Mouse (Mus musculus): Measurements from ENCODE around the gene Cacnb4. TPM values are rescaled to one million over a fixed set of nuclear protein-coding genes. Genes with fewer than 3 reads are reported as not detected.

The Cacnb4 gene
- polyA plus RNA-seq, 1 experiment = 0.06 TPM

GRCm38 (mm10) chr2:52563277-52563676 is 113.4 kb downstream of the Cacnb4 start:
- H3K27me3 ChIP-seq (ENCODE audit: control insufficient read depth, insufficient read depth, low read length) = no peaks in the 10 kb centered on the region
- DNase-seq (ENCODE audit: low read depth in 1 of 2, low spot score in 2 of 2) = no peak
- no peaks in the 10 kb centered on the region for H3K4me1 ChIP-seq (ENCODE audit: control insufficient read depth, insufficient read depth, insufficient read length)
- 97% methylated on average over 5 of the region's 5 CpGs for WGBS
- H3K27ac ChIP-seq (ENCODE audit: insufficient read depth, low read length) = no peak overlapping the region
- TF ChIP-seq CTCF (IDR thresholded peaks at IDR 0.05; ENCODE audit: extremely low read depth, insufficient read depth, insufficient read length, insufficient replicate concordance) (no peak), POLR2A (IDR thresholded peaks at IDR 0.05; ENCODE audit: low read depth, low read length) (no peak)
- no peak overlapping the region for H3K4me3 ChIP-seq (ENCODE audit: extremely low read depth, insufficient read depth, insufficient read length)
- no peaks in the 10 kb centered on the region for H3K36me3 ChIP-seq (ENCODE audit: control insufficient read depth, insufficient read depth, low read length)

DNA sequence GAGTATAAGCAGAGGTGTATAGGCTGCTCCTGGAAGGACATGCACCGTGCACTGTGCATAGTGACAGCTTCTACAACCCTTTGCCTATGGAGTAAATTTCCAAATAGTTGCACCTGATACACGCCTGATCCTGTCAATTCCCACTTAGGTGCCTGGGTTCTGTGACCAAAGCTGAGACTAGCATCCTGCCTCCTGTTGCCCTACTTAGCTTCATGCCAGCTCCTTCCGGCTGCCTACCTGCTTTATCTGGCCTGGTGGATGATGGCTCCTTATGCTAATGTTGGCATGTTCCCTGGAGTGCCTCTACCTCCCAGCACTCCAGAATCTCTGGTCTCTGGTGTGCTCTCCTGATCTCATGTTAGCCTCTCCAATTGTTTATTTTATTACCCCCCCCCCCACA is 114.3 kb downstream of the Cacnb4 start:
- TF ChIP-seq POLR2A (IDR thresholded peaks at IDR 0.05; ENCODE audit: low read depth, low read length) (no peak), CTCF (IDR thresholded peaks at IDR 0.05; ENCODE audit: extremely low read depth, insufficient read depth, insufficient read length, insufficient replicate concordance) (no peak)
- Histone ChIP-seq H3K4me1 (ENCODE audit: control insufficient read depth, insufficient read depth, insufficient read length) (no peaks in the 10 kb centered on the region), H3K36me3 (ENCODE audit: control insufficient read depth, insufficient read depth, low read length) (no peaks in the 10 kb centered on the region), H3K27ac (ENCODE audit: insufficient read depth, low read length) (no peak overlapping the region), H3K27me3 (ENCODE audit: control insufficient read depth, insufficient read depth, low read length) (no peaks in the 10 kb centered on the region), H3K4me3 (ENCODE audit: extremely low read depth, insufficient read depth, insufficient read length) (no peak overlapping the region)
- DNase-seq (ENCODE audit: low read depth in 1 of 2, low spot score in 2 of 2) = no peak
- WGBS = 87% methylated on average over 3 of the region's 3 CpGs

DNA sequence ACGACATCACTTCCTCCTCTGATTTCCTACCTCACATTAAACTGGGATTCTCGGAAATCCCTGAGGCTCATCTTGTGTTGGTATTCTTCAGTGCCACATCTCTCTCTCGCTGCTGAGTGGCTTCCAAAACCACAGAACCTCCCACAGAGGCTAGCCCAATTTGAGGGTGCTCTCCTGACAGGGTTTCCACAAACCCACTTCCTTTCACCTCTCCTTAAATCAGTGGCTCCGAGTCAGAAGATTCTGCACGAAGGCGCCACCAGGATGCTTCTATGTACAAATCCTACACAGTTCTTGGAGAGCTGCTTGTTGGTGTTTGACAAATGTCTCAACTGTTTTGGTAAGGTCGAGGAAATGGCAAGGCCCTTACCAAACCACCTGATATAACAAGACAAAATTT is 115.5 kb downstream of the Cacnb4 start:
- H3K4me3 ChIP-seq (ENCODE audit: extremely low read depth, insufficient read depth, insufficient read length) = no peak overlapping the region

DNA sequence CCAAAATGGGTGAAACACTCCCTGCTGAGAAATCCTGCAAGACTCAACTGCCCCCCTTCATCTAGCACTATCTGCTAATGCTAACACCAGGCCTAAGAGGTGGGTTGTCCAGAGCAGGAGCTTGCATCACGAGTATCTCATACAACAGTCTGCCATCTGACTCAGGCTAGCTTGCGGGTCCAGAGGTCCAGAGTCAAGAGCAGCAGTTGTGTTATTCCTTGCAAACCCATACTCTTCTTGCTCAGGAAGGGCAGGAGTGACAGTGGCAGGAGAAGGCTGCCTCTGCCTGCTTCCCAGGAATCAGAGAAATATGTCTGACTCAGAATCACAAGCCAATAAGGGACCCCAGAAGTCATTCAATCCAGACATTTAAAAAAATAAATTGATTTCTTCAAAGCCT is 116.4 kb downstream of the Cacnb4 start:
- Histone ChIP-seq H3K4me1 (ENCODE audit: control insufficient read depth, insufficient read depth, insufficient read length) (no peaks in the 10 kb centered on the region), H3K27me3 (ENCODE audit: control insufficient read depth, insufficient read depth, low read length) (no peaks in the 10 kb centered on the region), H3K4me3 (ENCODE audit: extremely low read depth, insufficient read depth, insufficient read length) (no peak overlapping the region), H3K36me3 (ENCODE audit: control insufficient read depth, insufficient read depth, low read length) (no peaks in the 10 kb centered on the region), H3K27ac (ENCODE audit: insufficient read depth, low read length) (no peak overlapping the region)
- 90% methylated on average over 2 of the region's 2 CpGs for WGBS
- no peak for TF ChIP-seq POLR2A (IDR thresholded peaks at IDR 0.05; ENCODE audit: low read depth, low read length)
- no peak for TF ChIP-seq CTCF (IDR thresholded peaks at IDR 0.05; ENCODE audit: extremely low read depth, insufficient read depth, insufficient read length, insufficient replicate concordance)
- DNase-seq (ENCODE audit: low read depth in 1 of 2, low spot score in 2 of 2) = no peak

More for the DNA sequence above, 115.5 kb downstream of the Cacnb4 start:
- DNase-seq (ENCODE audit: low read depth in 1 of 2, low spot score in 2 of 2) = no peak
- 32% methylated on average over 7 of the region's 7 CpGs for WGBS
- no peaks in the 10 kb centered on the region for H3K36me3 ChIP-seq (ENCODE audit: control insufficient read depth, insufficient read depth, low read length)
- H3K4me1 ChIP-seq (ENCODE audit: control insufficient read depth, insufficient read depth, insufficient read length) = no peaks in the 10 kb centered on the region
- no peak overlapping the region for H3K27ac ChIP-seq (ENCODE audit: insufficient read depth, low read length)
- no peaks in the 10 kb centered on the region for H3K27me3 ChIP-seq (ENCODE audit: control insufficient read depth, insufficient read depth, low read length)
- TF ChIP-seq POLR2A (IDR thresholded peaks at IDR 0.05; ENCODE audit: low read depth, low read length) = no peak
- no peak for TF ChIP-seq CTCF (IDR thresholded peaks at IDR 0.05; ENCODE audit: extremely low read depth, insufficient read depth, insufficient read length, insufficient replicate concordance)

DNA sequence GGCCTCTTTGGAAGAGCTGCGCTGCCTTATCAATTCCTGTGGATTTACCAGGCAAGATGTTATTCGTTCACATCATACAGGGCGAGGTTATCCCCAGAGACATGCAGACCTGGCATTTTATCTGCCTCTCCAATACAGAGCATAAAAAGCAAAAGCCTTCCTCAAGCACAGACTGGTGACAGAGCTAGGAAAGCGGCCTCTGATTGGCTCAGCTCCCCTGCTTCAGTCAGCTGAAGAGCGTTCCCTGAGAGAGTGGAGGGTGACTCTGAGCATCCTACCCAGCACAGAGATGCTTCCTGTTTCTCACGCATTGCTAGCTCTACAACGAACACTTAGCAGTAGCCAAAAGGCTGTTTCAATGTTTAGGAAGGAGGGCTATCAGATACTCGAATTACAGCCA is 118.2 kb downstream of the Cacnb4 start:
- Histone ChIP-seq H3K4me1 (ENCODE audit: control insufficient read depth, insufficient read depth, insufficient read length) (no peaks in the 10 kb centered on the region), H3K36me3 (ENCODE audit: control insufficient read depth, insufficient read depth, low read length) (no peaks in the 10 kb centered on the region), H3K27me3 (ENCODE audit: control insufficient read depth, insufficient read depth, low read length) (no peaks in the 10 kb centered on the region), H3K27ac (ENCODE audit: insufficient read depth, low read length) (no peak overlapping the region), H3K4me3 (ENCODE audit: extremely low read depth, insufficient read depth, insufficient read length) (no peak overlapping the region)
- no peak for TF ChIP-seq CTCF (IDR thresholded peaks at IDR 0.05; ENCODE audit: extremely low read depth, insufficient read depth, insufficient read length, insufficient replicate concordance)
- no peak for TF ChIP-seq POLR2A (IDR thresholded peaks at IDR 0.05; ENCODE audit: low read depth, low read length)
- no peak for DNase-seq (ENCODE audit: low read depth in 1 of 2, low spot score in 2 of 2)
- 45% methylated on average over 8 of the region's 8 CpGs for WGBS

GRCm38 (mm10) chr2:52557503-52558275 is 118.9 kb downstream of the Cacnb4 start:
- Histone ChIP-seq H3K36me3 (ENCODE audit: control insufficient read depth, insufficient read depth, low read length) (no peaks in the 10 kb centered on the region), H3K4me3 (ENCODE audit: extremely low read depth, insufficient read depth, insufficient read length) (no peak overlapping the region), H3K27me3 (ENCODE audit: control insufficient read depth, insufficient read depth, low read length) (no peaks in the 10 kb centered on the region), H3K27ac (ENCODE audit: insufficient read depth, low read length) (no peak overlapping the region), H3K4me1 (ENCODE audit: control insufficient read depth, insufficient read depth, insufficient read length) (no peaks in the 10 kb centered on the region)
- WGBS = 83% methylated on average over 12 of the region's 12 CpGs
- DNase-seq (ENCODE audit: low read depth in 1 of 2, low spot score in 2 of 2) = no peak
- TF ChIP-seq CTCF (IDR thresholded peaks at IDR 0.05; ENCODE audit: extremely low read depth, insufficient read depth, insufficient read length, insufficient replicate concordance) (no peak), POLR2A (IDR thresholded peaks at IDR 0.05; ENCODE audit: low read depth, low read length) (no peak)

DNA sequence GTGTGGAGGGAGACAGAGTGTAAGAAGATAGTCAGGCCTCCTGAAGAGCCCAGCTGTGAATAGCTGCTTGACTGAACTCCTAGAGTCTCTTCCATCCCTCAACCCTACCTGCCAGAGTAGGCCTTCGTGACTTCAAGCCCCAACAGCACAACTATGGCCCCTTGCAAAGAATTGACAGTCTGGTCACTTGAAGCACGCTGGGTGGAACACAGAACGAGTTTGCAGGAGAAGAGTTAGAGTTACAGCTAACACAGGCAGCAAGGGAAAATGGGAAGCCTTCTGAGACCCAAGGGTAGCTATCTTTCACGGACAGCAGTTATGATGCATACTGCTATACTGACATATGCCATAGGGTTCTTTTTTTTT is 119.7 kb downstream of the Cacnb4 start:
- Histone ChIP-seq H3K4me1 (ENCODE audit: control insufficient read depth, insufficient read depth, insufficient read length) (no peaks in the 10 kb centered on the region), H3K36me3 (ENCODE audit: control insufficient read depth, insufficient read depth, low read length) (no peaks in the 10 kb centered on the region), H3K4me3 (ENCODE audit: extremely low read depth, insufficient read depth, insufficient read length) (no peak overlapping the region), H3K27me3 (ENCODE audit: control insufficient read depth, insufficient read depth, low read length) (no peaks in the 10 kb centered on the region), H3K27ac (ENCODE audit: insufficient read depth, low read length) (no peak overlapping the region)
- TF ChIP-seq CTCF (IDR thresholded peaks at IDR 0.05; ENCODE audit: extremely low read depth, insufficient read depth, insufficient read length, insufficient replicate concordance) = no peak
- no peak for TF ChIP-seq POLR2A (IDR thresholded peaks at IDR 0.05; ENCODE audit: low read depth, low read length)
- 87% methylated on average over 4 of the region's 4 CpGs for WGBS
- DNase-seq (ENCODE audit: low read depth in 1 of 2, low spot score in 2 of 2) = no peak
